Mouse (Mus musculus): ENCODE results near the gene Sult1a1.

GRCm38 (mm10) chr7:126659771-126660170 is 16.5 kb downstream of the Sult1a1 start:
- TF ChIP-seq CTCF (IDR thresholded peaks at IDR 0.05; ENCODE audit: insufficient read depth, low read length) (no peak), POLR2A (IDR thresholded peaks at IDR 0.05; ENCODE audit: borderline replicate concordance, extremely low read depth, low read depth, low read length) (no peak)
